Mouse (Mus musculus) left cerebral cortex, adult 18-20 months (tissue): Measurements from ENCODE around the gene Efhc2. TPM values are rescaled to one million over a fixed set of nuclear protein-coding genes. Genes with fewer than 3 reads are reported as not detected.

Experiments
- DNase-seq, 2 experiments: peaks; one replicate each; pipeline ENCODE4 v3.0.0; 2021 to 2022; ENCODE audit warnings: low spot score in 2 of 2, mixed read lengths in 1 of 2
- long read RNA-seq, 2 experiments: library from polyadenylated mRNA; stranded (forward); transcript quantifications; one replicate each; pipeline ENCODE4 v2.0.0; 2021
- total RNA-seq, 2 experiments: library from RNA; stranded (reverse); gene quantifications; 2 replicates each; pipeline ENCODE4 v1.2.3; 2021

Efhc2 gene
- total RNA-seq = 1 to 10 TPM; 1.9 to 2.2 TPM
- long read RNA-seq, experiment 1, partial matches to known transcripts = 0 of 1 reads
- long read RNA-seq, experiment 1, other reads (novel, unspliced or antisense) = 1 of 1 reads
- long read RNA-seq, experiment 2, partial matches to known transcripts = 0 of 2 reads
- long read RNA-seq, experiment 2, other reads (novel, unspliced or antisense) = 2 of 2 reads

GRCm38 (mm10) chrX:17319126-17319583 is at the start of gene Efhc2:
Gene Efhc2, minus strand, starts transcription at chrX:17319368.
- DNase-seq = no peak

- DNase-seq = no peak
Observed at GRCm38 (mm10) chrX:17365114-17365513, 45.9 kb upstream of the Efhc2 start.

- no peak for DNase-seq
Observed at GRCm38 (mm10) chrX:17300349-17300880, 18.8 kb downstream of the Efhc2 start.

- peak; percentile 1 to 15 for DNase-seq
Observed at GRCm38 (mm10) chrX:17283899-17284298, 35.3 kb downstream of the Efhc2 start.

GRCm38 (mm10) chrX:17225141-17225540 is 94.0 kb downstream of the Efhc2 start:
- no peak for DNase-seq

- no peak for DNase-seq
Observed at GRCm38 (mm10) chrX:17217451-17217850, 101.7 kb downstream of the Efhc2 start.

GRCm38 (mm10) chrX:17213515-17213914 is 105.7 kb downstream of the Efhc2 start:
- no peak for DNase-seq

GRCm38 (mm10) chrX:17175748-17176147 is 143.4 kb downstream of the Efhc2 start:
- no peak for DNase-seq

- no peak for DNase-seq
Observed at GRCm38 (mm10) chrX:17165638-17166037, 153.5 kb downstream of the Efhc2 start.
